Mouse (Mus musculus): ENCODE measurements around the gene Zic5.
"Not testable (repeated sequence)": the region's sequence is repeated elsewhere in the genome, so short reads cannot be mapped to it uniquely, and the experiment has no call there.

The Zic5 gene

GRCm38 (mm10) chr14:122463734-122464341 is 1.6 kb downstream of the Zic5 start:
- not testable (repeated sequence) for DNase-seq

- DNase-seq: no peak
Measured at GRCm38 (mm10) chr14:122463080-122463691, 2.3 kb downstream of the Zic5 start.

GRCm38 (mm10) chr14:122462689-122463079 is 2.8 kb downstream of the Zic5 start:
- no peak for DNase-seq

- DNase-seq: no peak
Measured at GRCm38 (mm10) chr14:122461966-122462365, 3.5 kb downstream of the Zic5 start.

GRCm38 (mm10) chr14:122461500-122461899 is 4.0 kb downstream of the Zic5 start:
- DNase-seq: no peak

- no peak for DNase-seq
Measured at GRCm38 (mm10) chr14:122460226-122460625, 5.3 kb downstream of the Zic5 start.

GRCm38 (mm10) chr14:122459776-122460175 is 5.7 kb downstream of the Zic5 start:
- no peak for DNase-seq

- DNase-seq: not testable (repeated sequence)
Measured at GRCm38 (mm10) chr14:122459332-122459731, 6.1 kb downstream of the Zic5 start.

- no peak for DNase-seq
Measured at GRCm38 (mm10) chr14:122455562-122455958, 9.9 kb downstream of the Zic5 start.

- DNase-seq: no peak
Measured at GRCm38 (mm10) chr14:122454901-122455561, 10.4 kb downstream of the Zic5 start.

- no peak for DNase-seq
Measured at GRCm38 (mm10) chr14:122453996-122454738, 11.3 kb downstream of the Zic5 start.

GRCm38 (mm10) chr14:122453388-122453995 is 12.0 kb downstream of the Zic5 start:
- peak; percentile 29 for DNase-seq

GRCm38 (mm10) chr14:122452701-122453387 is 12.6 kb downstream of the Zic5 start:
- DNase-seq: no peak

GRCm38 (mm10) chr14:122451551-122452145 is 13.8 kb downstream of the Zic5 start:
- DNase-seq: no peak

GRCm38 (mm10) chr14:122450496-122451382 is 14.7 kb downstream of the Zic5 start, which contains the start of gene Gm5089:
TSS of gene Gm5089 (minus strand) at chr14:122451115.
- DNase-seq: peak; percentile 51

- DNase-seq: no peak
Measured at GRCm38 (mm10) chr14:122449601-122450495, 15.6 kb downstream of the Zic5 start.

GRCm38 (mm10) chr14:122436850-122437249 is 28.6 kb downstream of the Zic5 start:
- no peak for DNase-seq

GRCm38 (mm10) chr14:122434039-122434438 is 31.4 kb downstream of the Zic5 start:
- no peak for DNase-seq

- no peak for DNase-seq
Measured at GRCm38 (mm10) chr14:122432558-122432957, 32.9 kb downstream of the Zic5 start.

GRCm38 (mm10) chr14:122427654-122428053 is 37.8 kb downstream of the Zic5 start:
- DNase-seq: no peak
